Mouse (Mus musculus): ENCODE results near the gene Fsd1. TPM values are rescaled to one million over a fixed set of nuclear protein-coding genes. Genes with fewer than 3 reads are reported as not detected.

Fsd1 gene
- total and polyA plus RNA-seq, 3 experiments = not detected

GRCm38 (mm10) chr17:55954229-55954628 is 32.1 kb upstream of the Fsd1 start:
- Histone ChIP-seq H3K36me3 (ENCODE audit: control insufficient read depth in 1 of 2, insufficient read depth in 2 of 2, low read length in 2 of 2) (no peaks in the 10 kb centered on the region; a peak in 1 of 4 replicates), H3K4me1 (ENCODE audit: control insufficient read depth in 1 of 2, insufficient read depth in 2 of 2, low read length in 2 of 2) (peaks cover 4 to 6% of the 10 kb centered on the region in 2 experiments; a peak in 3 of 4 replicates), H3K4me3 (ENCODE audit: control insufficient read depth in 1 of 2, insufficient read depth in 1 of 2, low read depth in 2 of 2, low read length in 2 of 2) (no peak overlapping the region), H3K27ac (ENCODE audit: control insufficient read depth, low read depth, low read length) (no peak overlapping the region), H3K9me3 (replicated peaks; ENCODE audit: insufficient read depth, low read length) (no peaks in the 10 kb centered on the region), H3K9ac (ENCODE audit: control insufficient read depth, low read depth, low read length, poor library complexity, severe bottlenecking) (no peak overlapping the region), H3K79me2 (ENCODE audit: control insufficient read depth, insufficient read depth, low read length, poor library complexity) (no peaks in the 10 kb centered on the region; the same call in 1 of the 2 replicates), H3K27me3 (ENCODE audit: control insufficient read depth in 1 of 2, insufficient read depth in 2 of 2, low read length in 2 of 2) (peaks cover 0 to 2% of the 10 kb centered on the region in 2 experiments)
- TF ChIP-seq MEF2A (IDR thresholded peaks at IDR 0.05; ENCODE audit: extremely low read depth, insufficient replicate concordance, low read depth, low read length, poor library complexity, severe bottlenecking) (no peak), KAT2A (conservative IDR thresholded peaks at IDR 0.05; ENCODE audit: low read depth, low read length) (no peak), MAZ (IDR thresholded peaks at IDR 0.05; ENCODE audit: low read depth, low read length) (no peak), TCF12 (IDR thresholded peaks at IDR 0.05; ENCODE audit: low read depth, low read length) (no peak), CHD1 (IDR thresholded peaks at IDR 0.05; ENCODE audit: low read depth, low read length) (no peak), BHLHE40 (IDR thresholded peaks at IDR 0.05; ENCODE audit: borderline replicate concordance, low read depth, low read length) (no peak), MYB (IDR thresholded peaks at IDR 0.05; ENCODE audit: low read depth, low read length) (no peak), NELFE (IDR thresholded peaks at IDR 0.05; ENCODE audit: low read depth, low read length) (no peak), POLR2A (IDR thresholded peaks at IDR 0.05; ENCODE audit: control insufficient read depth in 1 of 2, insufficient read depth in 1 of 2, low read depth in 1 of 2, low read length in 2 of 2, poor library complexity in 1 of 2) (no peak), UBTF (IDR thresholded peaks at IDR 0.05; ENCODE audit: borderline replicate concordance, insufficient read depth, low read depth, low read length) (no peak), ZKSCAN1 (IDR thresholded peaks at IDR 0.05; ENCODE audit: low read depth, low read length) (no peak), CHD2 (IDR thresholded peaks at IDR 0.05; ENCODE audit: low read length) (no peak), JUND (IDR thresholded peaks at IDR 0.05; ENCODE audit: low read depth, low read length) (no peak), MAFK (IDR thresholded peaks at IDR 0.05; ENCODE audit: borderline replicate concordance, low read depth, low read length) (no peak), SIN3A (IDR thresholded peaks at IDR 0.05; ENCODE audit: low read length) (no peak), MXI1 (IDR thresholded peaks at IDR 0.05; ENCODE audit: low read depth, low read length) (no peak), NRF1 (IDR thresholded peaks at IDR 0.05; ENCODE audit: insufficient read depth, low read depth, low read length, poor library complexity, severe bottlenecking) (no peak), RAD21 (IDR thresholded peaks at IDR 0.05; ENCODE audit: low read depth, low read length) (no peak)
- no peak for DNase-seq (ENCODE audit: low read depth, low spot score)

- no peak for DNase-seq (ENCODE audit: low read depth, low spot score)
- Histone ChIP-seq H3K79me2 (ENCODE audit: control insufficient read depth, insufficient read depth, low read length, poor library complexity) (peaks cover 10% of the 10 kb centered on the region), H3K4me3 (ENCODE audit: control insufficient read depth in 1 of 2, insufficient read depth in 1 of 2, low read depth in 2 of 2, low read length in 2 of 2) (no peak overlapping the region), H3K4me1 (ENCODE audit: control insufficient read depth in 1 of 2, insufficient read depth in 2 of 2, low read length in 2 of 2) (peaks cover 6 to 15% of the 10 kb centered on the region in 2 experiments; a peak in 3 of 4 replicates), H3K36me3 (ENCODE audit: control insufficient read depth in 1 of 2, insufficient read depth in 2 of 2, low read length in 2 of 2) (peaks cover 0 to 5% of the 10 kb centered on the region in 2 experiments; a peak in 1 of 4 replicates), H3K9me3 (replicated peaks; ENCODE audit: insufficient read depth, low read length) (no peaks in the 10 kb centered on the region), H3K27me3 (ENCODE audit: control insufficient read depth in 1 of 2, insufficient read depth in 2 of 2, low read length in 2 of 2) (peaks cover 0 to 2% of the 10 kb centered on the region in 2 experiments; a peak in 2 of 4 replicates), H3K9ac (ENCODE audit: control insufficient read depth, low read depth, low read length, poor library complexity, severe bottlenecking) (no peak overlapping the region), H3K27ac (ENCODE audit: control insufficient read depth, low read depth, low read length) (no peak overlapping the region)
- no peak for TF ChIP-seq ZKSCAN1 (IDR thresholded peaks at IDR 0.05; ENCODE audit: low read depth, low read length)
- TF ChIP-seq ELF1 (IDR thresholded peaks at IDR 0.05; ENCODE audit: low read depth, low read length) = no peak
- TF ChIP-seq GABPA (IDR thresholded peaks at IDR 0.05; ENCODE audit: low read depth, low read length) = no peak
- TF ChIP-seq POLR2AphosphoS2 (IDR thresholded peaks at IDR 0.05; ENCODE audit: low read length) = no peak
- TF ChIP-seq JUND (IDR thresholded peaks at IDR 0.05; ENCODE audit: low read depth, low read length) = no peak
- TF ChIP-seq MAFK (IDR thresholded peaks at IDR 0.05; ENCODE audit: borderline replicate concordance, low read depth, low read length) = no peak
- TF ChIP-seq GATA1 (IDR thresholded peaks at IDR 0.05; ENCODE audit: low read depth, low read length) = no peak
- no peak for TF ChIP-seq RAD21 (IDR thresholded peaks at IDR 0.05; ENCODE audit: low read depth, low read length)
- no peak for TF ChIP-seq ZNF384 (IDR thresholded peaks at IDR 0.05; ENCODE audit: low read depth, low read length)
- TF ChIP-seq POLR2A (IDR thresholded peaks at IDR 0.05; ENCODE audit: control insufficient read depth in 1 of 2, insufficient read depth in 1 of 2, low read depth in 1 of 2, low read length in 2 of 2, poor library complexity in 1 of 2) = no peak
Observed at GRCm38 (mm10) chr17:55956129-55956528, 30.2 kb upstream of the Fsd1 start.
